Mouse (Mus musculus) heart, embryonic 13.5 days (tissue): ENCODE measurements around the gene Rer1. TPM values are rescaled to one million over a fixed set of nuclear protein-coding genes. Genes with fewer than 3 reads are reported as not detected.
A peak's percentile ranks its signal among the peaks of the same experiment; 100 is the strongest.

Source experiments
- ATAC-seq: fragments of 200-750 bp; cut with Nextera tagmentation; 2 replicates; pipeline ENCODE4 v1.8.0; 2017; ENCODE audit warnings: moderate TSS enrichment; ENCODE audit not compliant: insufficient number of reproducible peaks, low FRiP score, low TSS enrichment; ENCODE audit errors: extremely low read depth
- H3K27ac ChIP-seq: fragments of 300-500 bp; sonication (generic); replicated peaks from 2 replicates; pipeline ENCODE4 v1.5.1; 2015; ENCODE audit warnings: moderate library complexity, mild to moderate bottlenecking, inconsistent platforms
- H3K27me3 ChIP-seq: fragments of 300-500 bp; sonication (generic); replicated peaks from 2 replicates; pipeline ENCODE4 v1.6.1; 2015; ENCODE audit warnings: mild to moderate bottlenecking, inconsistent platforms
- H3K36me3 ChIP-seq: fragments of 300-500 bp; sonication (generic); 2 replicates; pipeline ENCODE4 v1.6.1; 2015; ENCODE audit warnings: mild to moderate bottlenecking, inconsistent platforms
- H3K4me1 ChIP-seq: fragments of 300-500 bp; sonication (generic); 2 replicates; pipeline ENCODE4 v1.6.1; 2015; ENCODE audit warnings: inconsistent platforms
- H3K4me2 ChIP-seq: fragments of 300-500 bp; sonication (generic); 2 replicates; pipeline ENCODE4 v1.6.1; 2015; ENCODE audit warnings: inconsistent platforms, mild to moderate bottlenecking, moderate library complexity
- H3K4me3 ChIP-seq: fragments of 300-500 bp; sonication (generic); 2 replicates; pipeline ENCODE4 v1.5.1; 2015; ENCODE audit warnings: moderate library complexity, mild to moderate bottlenecking, inconsistent platforms
- H3K9ac ChIP-seq: fragments of 300-500 bp; sonication (generic); 2 replicates; pipeline ENCODE4 v1.6.1; 2015; ENCODE audit warnings: inconsistent platforms, mild to moderate bottlenecking, moderate library complexity
- H3K9me3 ChIP-seq: fragments of 300-500 bp; sonication (generic); 2 replicates; pipeline ENCODE4 v1.6.1; 2016; ENCODE audit warnings: inconsistent platforms
- WGBS: fragments of 180-500 bp; shearing (Covaris S2); methylation state at CpG from one replicate; pipeline ENCODE4 v1.1.7; 2015; ENCODE audit warnings: mixed read lengths; 5-methylcytosine and 5-hydroxymethylcytosine counted together
- polyA plus RNA-seq: library from polyadenylated mRNA; unstranded; fragments of >200 nt; fragmentation: Nextera tagmentation; extraction: Ambion mirVana; gene quantifications from 2 replicates; pipeline ENCODE4 v1.2.1, GENCODE M21; 2015

Gene Rer1
- polyA plus RNA-seq: 114 and 126 TPM in 2 replicates

- WGBS: under 1% methylated on average over 85 of the region's 85 CpGs
- H3K4me3 ChIP-seq: peak within 1 kb of the TSS; percentile 70
- peak; percentile 92 for ATAC-seq
- H3K27me3 ChIP-seq: no peaks in the 10 kb centered on the region
- H3K9me3 ChIP-seq: no peaks in the 10 kb centered on the region
- peak within 1 kb of the TSS; percentile 91 for H3K9ac ChIP-seq
- peak within 1 kb of the TSS; percentile 90 for H3K27ac ChIP-seq
- H3K4me1 ChIP-seq: peaks cover 41% of the 10 kb centered on the region
- H3K36me3 ChIP-seq: peaks cover 39% of the 10 kb centered on the region
- peak within 1 kb of the TSS; percentile 87 for H3K4me2 ChIP-seq
Observed at GRCm38 (mm10) chr4:155086108-155087024, at the start of gene Rer1, which contains the start of gene Morn1. Gene Rer1 (minus strand): TSS chr4:155086382. Gene Morn1 (plus strand): TSS chr4:155086577.

GRCm38 (mm10) chr4:155134686-155135172 lies 48.5 kb upstream of the Rer1 start:
- Histone ChIP-seq H3K4me2 (no peak overlapping the region), H3K27ac (peak overlapping the region; percentile 95), H3K4me1 (peaks cover 77% of the 10 kb centered on the region), H3K36me3 (no peaks in the 10 kb centered on the region), H3K9ac (peak overlapping the region; percentile 28), H3K4me3 (no peak overlapping the region), H3K27me3 (no peaks in the 10 kb centered on the region), H3K9me3 (no peaks in the 10 kb centered on the region)
- ATAC-seq: no peak
- 82% methylated on average over 7 of the region's 7 CpGs for WGBS

- Histone ChIP-seq H3K4me3 (no peak overlapping the region), H3K4me1 (peaks cover 83% of the 10 kb centered on the region), H3K9me3 (no peaks in the 10 kb centered on the region), H3K36me3 (no peaks in the 10 kb centered on the region), H3K27me3 (no peaks in the 10 kb centered on the region), H3K4me2 (peak overlapping the region; percentile 24), H3K27ac (peak overlapping the region; percentile 95), H3K9ac (peak overlapping the region; percentile 66)
- ATAC-seq: 0 out of 2 replicates have a peak, but pooled peaks have one; percentile 7
- 18% methylated on average over 20 of the region's 20 CpGs for WGBS
Observed at GRCm38 (mm10) chr4:155133658-155134417, 47.7 kb upstream of the Rer1 start.

GRCm38 (mm10) chr4:155133188-155133587 lies 47.0 kb upstream of the Rer1 start:
- WGBS: 21% methylated on average over 3 of the region's 3 CpGs
- no peak for ATAC-seq
- Histone ChIP-seq H3K36me3 (no peaks in the 10 kb centered on the region), H3K4me1 (peaks cover 90% of the 10 kb centered on the region), H3K4me2 (0 out of 2 replicates have a peak overlapping the region, but pooled peaks have one; percentile 24), H3K9ac (peak overlapping the region; percentile 66), H3K27me3 (no peaks in the 10 kb centered on the region), H3K9me3 (no peaks in the 10 kb centered on the region), H3K4me3 (no peak overlapping the region), H3K27ac (peak overlapping the region; percentile 95)

GRCm38 (mm10) chr4:155130616-155131015 lies 44.4 kb upstream of the Rer1 start:
- Histone ChIP-seq H3K27me3 (no peaks in the 10 kb centered on the region), H3K27ac (peak overlapping the region; percentile 97), H3K9ac (peak overlapping the region; percentile 63), H3K4me2 (no peak overlapping the region), H3K36me3 (no peaks in the 10 kb centered on the region), H3K4me3 (no peak overlapping the region), H3K4me1 (peaks cover 92% of the 10 kb centered on the region), H3K9me3 (no peaks in the 10 kb centered on the region)
- WGBS: 46% methylated on average over 7 of the region's 7 CpGs
- no peak for ATAC-seq

GRCm38 (mm10) chr4:155129996-155130395 lies 43.8 kb upstream of the Rer1 start:
- peak overlapping the region; percentile 97 for H3K27ac ChIP-seq
- no peak overlapping the region for H3K4me3 ChIP-seq
- 42% methylated on average over 14 of the region's 14 CpGs for WGBS
- ATAC-seq: peak; percentile 51; the same call in 1 of the 2 replicates
- no peak overlapping the region for H3K4me2 ChIP-seq
- H3K4me1 ChIP-seq: peaks cover 92% of the 10 kb centered on the region
- H3K9ac ChIP-seq: peak overlapping the region; percentile 64
- H3K9me3 ChIP-seq: no peaks in the 10 kb centered on the region
- no peaks in the 10 kb centered on the region for H3K36me3 ChIP-seq
- no peaks in the 10 kb centered on the region for H3K27me3 ChIP-seq

GRCm38 (mm10) chr4:155129132-155129917 lies 43.1 kb upstream of the Rer1 start:
- ATAC-seq: no peak
- Histone ChIP-seq H3K36me3 (no peaks in the 10 kb centered on the region), H3K4me3 (no peak overlapping the region), H3K9ac (peak overlapping the region; percentile 64), H3K4me1 (peaks cover 92% of the 10 kb centered on the region), H3K4me2 (no peak overlapping the region), H3K27me3 (no peaks in the 10 kb centered on the region), H3K9me3 (no peaks in the 10 kb centered on the region), H3K27ac (peak overlapping the region; percentile 97)
- WGBS: 82% methylated on average over 10 of the region's 10 CpGs

- H3K27me3 ChIP-seq: no peaks in the 10 kb centered on the region
- no peaks in the 10 kb centered on the region for H3K9me3 ChIP-seq
- H3K4me1 ChIP-seq: peaks cover 92% of the 10 kb centered on the region
- no peak overlapping the region for H3K4me3 ChIP-seq
- peak overlapping the region; percentile 64; the same call in 1 of the 2 replicates for H3K9ac ChIP-seq
- no peaks in the 10 kb centered on the region for H3K36me3 ChIP-seq
- no peak overlapping the region for H3K27ac ChIP-seq
- no peak for ATAC-seq
- H3K4me2 ChIP-seq: no peak overlapping the region
- 79% methylated on average over 15 of the region's 15 CpGs for WGBS
Observed at GRCm38 (mm10) chr4:155128411-155128810, 42.2 kb upstream of the Rer1 start.

GRCm38 (mm10) chr4:155126602-155127372 lies 40.6 kb upstream of the Rer1 start:
- no peaks in the 10 kb centered on the region for H3K27me3 ChIP-seq
- peaks cover 92% of the 10 kb centered on the region for H3K4me1 ChIP-seq
- no peak overlapping the region for H3K4me3 ChIP-seq
- no peaks in the 10 kb centered on the region for H3K36me3 ChIP-seq
- peak overlapping the region; percentile 44 for H3K9ac ChIP-seq
- ATAC-seq: no peak
- 63% methylated on average over 7 of the region's 7 CpGs for WGBS
- peak overlapping the region; percentile 68 for H3K27ac ChIP-seq
- no peak overlapping the region for H3K4me2 ChIP-seq
- H3K9me3 ChIP-seq: no peaks in the 10 kb centered on the region

- Histone ChIP-seq H3K9me3 (no peaks in the 10 kb centered on the region), H3K27ac (peak overlapping the region; percentile 68), H3K36me3 (no peaks in the 10 kb centered on the region), H3K4me3 (no peak overlapping the region), H3K27me3 (no peaks in the 10 kb centered on the region), H3K9ac (peak overlapping the region; percentile 44), H3K4me2 (no peak overlapping the region), H3K4me1 (peaks cover 92% of the 10 kb centered on the region)
- ATAC-seq: no peak
- WGBS: 70% methylated on average over 5 of the region's 5 CpGs
Observed at GRCm38 (mm10) chr4:155126194-155126593, 40.0 kb upstream of the Rer1 start.
